Mouse (Mus musculus) embryonic facial prominence, embryonic 10.5 days (tissue): ENCODE results near the gene Zfp382. TPM values are rescaled to one million over a fixed set of nuclear protein-coding genes. Genes with fewer than 3 reads are reported as not detected.

Experiments
- microRNA-seq: library from miRNA; unstranded; fragments of <30 nt; microRNA quantifications from one replicate; pipeline ENCODE4, GENCODE M21; 2017
- polyA plus RNA-seq: library from polyadenylated mRNA; unstranded; fragments of >200 nt; fragmentation: Nextera tagmentation; extraction: Ambion mirVana; gene quantifications from 2 replicates; pipeline ENCODE4 v1.2.1, GENCODE M21; 2016

The Zfp382 gene
- polyA plus RNA-seq, 1 experiment from 2014 or later: 11.4 TPM

Small RNA genes lying within 50 kb of the gene (microRNA-seq; reads per million reads assigned to microRNA genes)
- not detected for gene Gm23368

Other genes starting within 250 kb of the Zfp382 start
- gene Zfp27, start 215.4 kb upstream of the Zfp382 start, polyA plus RNA-seq: 9.5 and 10.0 TPM in 2 replicates
- gene Zfp383, start 213.7 kb upstream of the Zfp382 start, polyA plus RNA-seq: 4.6 and 6.3 TPM in 2 replicates
- 13.9 and 14.7 TPM in 2 replicates for gene Zfp74, start 167.9 kb upstream of the Zfp382 start, polyA plus RNA-seq
- 30.4 and 34.3 TPM in 2 replicates for gene Zfp568, start 138.0 kb upstream of the Zfp382 start, polyA plus RNA-seq
- gene Zfp14, start 70.6 kb upstream of the Zfp382 start, polyA plus RNA-seq: 3.4 and 4.5 TPM in 2 replicates
- gene Zfp82, start 49.0 kb upstream of the Zfp382 start, polyA plus RNA-seq: 5.6 and 6.4 TPM in 2 replicates
- gene Gm26920, start 31.5 kb upstream of the Zfp382 start, polyA plus RNA-seq: 1.6 and 4.8 TPM in 2 replicates
- gene Zfp566, start 31.4 kb upstream of the Zfp382 start, polyA plus RNA-seq: 20.0 and 21.0 TPM in 2 replicates
- gene Zfp260, start 27.2 kb upstream of the Zfp382 start, polyA plus RNA-seq: 119 and 127 TPM in 2 replicates
- 19.9 and 20.1 TPM in 2 replicates for gene Zfp146, start 47.8 kb downstream of the Zfp382 start, polyA plus RNA-seq
- 2.5 and 4.2 TPM in 2 replicates for gene Cox7a1, start 62.2 kb downstream of the Zfp382 start, polyA plus RNA-seq
- 54.8 and 61.9 TPM in 2 replicates for gene Capns1, start 76.9 kb downstream of the Zfp382 start, polyA plus RNA-seq
- 174 and 177 TPM in 2 replicates for gene Polr2i, start 110.0 kb downstream of the Zfp382 start, polyA plus RNA-seq
- gene Tbcb, start 110.3 kb downstream of the Zfp382 start, polyA plus RNA-seq: 270 and 275 TPM in 2 replicates
- not detected in 2 replicates for gene Ovol3, start 113.8 kb downstream of the Zfp382 start, polyA plus RNA-seq
- gene Thap8, start 158.2 kb downstream of the Zfp382 start, polyA plus RNA-seq: 0.45 and 0.90 TPM in 2 replicates
- gene Wdr62, start 158.5 kb downstream of the Zfp382 start, polyA plus RNA-seq: 17.8 and 18.2 TPM in 2 replicates
- 53.0 and 53.4 TPM in 2 replicates for gene Clip3, start 169.8 kb downstream of the Zfp382 start, polyA plus RNA-seq
- 95.5 and 97.0 TPM in 2 replicates for gene Alkbh6, start 186.8 kb downstream of the Zfp382 start, polyA plus RNA-seq
- 51.1 and 65.6 TPM in 2 replicates for gene Syne4, start 192.9 kb downstream of the Zfp382 start, polyA plus RNA-seq
- 2.1 TPM in 2 replicates for gene E130208F15Rik, start 199.8 kb downstream of the Zfp382 start, polyA plus RNA-seq
- 17.5 and 17.8 TPM in 2 replicates for gene Sdhaf1, start 202.0 kb downstream of the Zfp382 start, polyA plus RNA-seq
- 5.0 and 5.4 TPM in 2 replicates for gene Lrfn3, start 240.8 kb downstream of the Zfp382 start, polyA plus RNA-seq